Mouse (Mus musculus) heart, embryonic 15.5 days (tissue): ENCODE data around the gene Lrrc7. TPM values are rescaled to one million over a fixed set of nuclear protein-coding genes. Genes with fewer than 3 reads are reported as not detected.

ENCODE experiments used
- ATAC-seq: fragments of 200-750 bp; cut with Nextera tagmentation; replicated peaks from 2 replicates; pipeline ENCODE4 v1.8.0; 2017; ENCODE audit warnings: low read depth, moderate TSS enrichment; ENCODE audit not compliant: insufficient number of reproducible peaks, insufficient read depth, low FRiP score
- H3K27ac ChIP-seq: fragments of 300-500 bp; sonication (generic); 2 replicates; pipeline ENCODE4 v1.5.1; 2015; ENCODE audit warnings: mild to moderate bottlenecking, inconsistent platforms
- H3K27me3 ChIP-seq: fragments of 300-500 bp; sonication (generic); 2 replicates; pipeline ENCODE4 v1.6.1; 2015; ENCODE audit warnings: inconsistent platforms
- H3K36me3 ChIP-seq: fragments of 300-500 bp; sonication (generic); 2 replicates; pipeline ENCODE4 v1.6.1; 2015; ENCODE audit warnings: mild to moderate bottlenecking, inconsistent platforms
- H3K4me1 ChIP-seq: fragments of 300-500 bp; sonication (generic); replicated peaks from 2 replicates; pipeline ENCODE4 v1.6.1; 2015; ENCODE audit warnings: inconsistent platforms
- H3K4me2 ChIP-seq: fragments of 300-500 bp; sonication (generic); 2 replicates; pipeline ENCODE4 v1.6.1; 2015; ENCODE audit warnings: inconsistent platforms, mild to moderate bottlenecking, moderate library complexity
- H3K4me3 ChIP-seq: fragments of 300-500 bp; sonication (generic); 2 replicates; pipeline ENCODE4 v1.5.1; 2015; ENCODE audit warnings: mild to moderate bottlenecking, inconsistent platforms
- H3K9ac ChIP-seq: fragments of 300-500 bp; sonication (generic); 2 replicates; pipeline ENCODE4 v1.6.1; 2015; ENCODE audit warnings: mild to moderate bottlenecking, inconsistent platforms
- H3K9me3 ChIP-seq: fragments of 300-500 bp; sonication (generic); replicated peaks from 2 replicates; pipeline ENCODE4 v1.6.1; 2016; ENCODE audit warnings: inconsistent platforms
- WGBS: fragments of 180-500 bp; shearing (Covaris S2); methylation state at CpG from one replicate; pipeline ENCODE4 v1.1.7; 2015; ENCODE audit warnings: mixed read lengths; 5-methylcytosine and 5-hydroxymethylcytosine counted together
- polyA plus RNA-seq: library from polyadenylated mRNA; unstranded; fragments of >200 nt; fragmentation: Nextera tagmentation; extraction: Ambion mirVana; gene quantifications from 2 replicates; pipeline ENCODE4 v1.2.1, GENCODE M21; 2015

Gene Lrrc7
- polyA plus RNA-seq, 1 experiment from 2014 or later, result 0.08 TPM

DNA sequence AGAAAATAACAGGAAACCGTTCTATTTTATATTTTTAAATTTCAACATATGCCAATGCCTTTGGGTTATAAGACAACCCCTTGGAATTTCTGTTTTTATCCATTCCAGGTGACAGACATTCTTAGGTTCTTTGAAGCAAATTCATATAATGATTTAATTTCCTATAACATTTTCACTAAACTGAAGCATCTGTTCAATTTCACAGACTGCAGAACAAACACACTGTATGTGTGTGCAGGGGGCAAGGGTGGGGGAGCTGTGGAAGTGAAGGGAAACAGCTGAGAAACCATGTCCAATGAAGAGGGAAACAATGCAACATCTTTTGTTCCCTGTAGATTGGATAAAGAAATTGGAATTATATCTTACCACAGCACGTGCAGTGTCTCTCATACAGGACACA is 29.2 kb downstream of the Lrrc7 start:
- H3K9ac ChIP-seq, result no peak overlapping the region
- 67% methylated on average over 2 of the region's 2 CpGs for WGBS
- no peaks in the 10 kb centered on the region for H3K4me1 ChIP-seq
- H3K36me3 ChIP-seq, result no peaks in the 10 kb centered on the region
- no peak overlapping the region for H3K4me2 ChIP-seq
- no peaks in the 10 kb centered on the region for H3K27me3 ChIP-seq
- no peaks in the 10 kb centered on the region for H3K9me3 ChIP-seq
- ATAC-seq, result no peak
- no peak overlapping the region for H3K27ac ChIP-seq
- no peak overlapping the region for H3K4me3 ChIP-seq

DNA sequence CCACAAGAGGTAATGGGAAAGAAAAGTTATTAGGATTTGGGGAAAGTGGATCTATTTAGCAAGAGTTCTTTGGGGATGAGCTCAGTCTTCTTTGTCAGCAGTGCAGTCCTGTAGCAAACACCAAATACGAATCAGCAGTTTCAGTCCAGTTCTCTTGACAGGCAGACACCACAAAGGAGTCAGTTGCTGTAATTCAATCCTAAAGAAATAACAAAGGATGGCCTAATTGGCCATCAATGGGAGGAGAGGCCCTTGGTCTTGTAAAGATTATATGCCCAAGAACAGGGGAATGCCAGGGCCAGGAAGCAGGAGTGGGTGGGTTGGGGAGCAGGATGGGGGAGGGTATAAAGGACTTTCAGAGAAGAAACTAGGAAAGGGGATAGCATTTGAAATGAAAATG is 33.5 kb downstream of the Lrrc7 start:
- Histone ChIP-seq H3K9me3 (no peaks in the 10 kb centered on the region), H3K4me3 (no peak overlapping the region), H3K27ac (no peak overlapping the region), H3K36me3 (no peaks in the 10 kb centered on the region), H3K9ac (no peak overlapping the region), H3K4me2 (no peak overlapping the region), H3K4me1 (no peaks in the 10 kb centered on the region), H3K27me3 (no peaks in the 10 kb centered on the region)
- 72% methylated on average over 1 of the region's 1 CpGs for WGBS
- ATAC-seq, result no peak

- H3K4me2 ChIP-seq, result no peak overlapping the region
- 68% methylated on average over 1 of the region's 1 CpGs for WGBS
- no peaks in the 10 kb centered on the region for H3K9me3 ChIP-seq
- H3K4me3 ChIP-seq, result no peak overlapping the region
- no peaks in the 10 kb centered on the region for H3K4me1 ChIP-seq
- H3K9ac ChIP-seq, result no peak overlapping the region
- no peaks in the 10 kb centered on the region for H3K36me3 ChIP-seq
- ATAC-seq, result no peak
- no peaks in the 10 kb centered on the region for H3K27me3 ChIP-seq
- H3K27ac ChIP-seq, result no peak overlapping the region
Observed at GRCm38 (mm10) chr3:158493730-158494129, 68.3 kb downstream of the Lrrc7 start.

GRCm38 (mm10) chr3:158479677-158480076 is 82.3 kb downstream of the Lrrc7 start:
- 68% methylated on average over 2 of the region's 2 CpGs for WGBS
- no peak for ATAC-seq
- H3K9me3 ChIP-seq, result no peaks in the 10 kb centered on the region
- no peaks in the 10 kb centered on the region for H3K4me1 ChIP-seq
- no peaks in the 10 kb centered on the region for H3K27me3 ChIP-seq
- no peaks in the 10 kb centered on the region for H3K36me3 ChIP-seq
- no peak overlapping the region for H3K27ac ChIP-seq
- no peak overlapping the region for H3K9ac ChIP-seq
- no peak overlapping the region for H3K4me2 ChIP-seq
- no peak overlapping the region for H3K4me3 ChIP-seq

DNA sequence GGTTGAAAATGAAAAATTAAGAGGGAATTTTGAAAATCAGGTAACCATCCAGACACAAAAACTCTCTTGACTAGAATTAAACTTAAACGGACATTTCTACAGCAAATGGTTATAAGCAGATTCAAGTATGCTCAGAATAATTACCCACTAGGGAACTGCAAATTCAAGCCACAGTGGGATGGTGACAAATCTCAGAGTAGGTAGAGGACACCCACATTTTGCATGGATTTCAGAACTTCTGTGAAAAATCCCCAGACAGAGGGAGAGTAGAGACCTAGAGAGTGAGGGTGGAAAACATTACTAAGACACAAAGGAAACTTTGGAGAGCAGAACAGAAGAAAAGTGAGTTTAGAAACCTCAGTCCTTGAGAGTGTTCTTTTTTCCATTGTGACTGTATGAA is 161.4 kb downstream of the Lrrc7 start:
- no peaks in the 10 kb centered on the region for H3K36me3 ChIP-seq
- no peak overlapping the region for H3K9ac ChIP-seq
- no peaks in the 10 kb centered on the region for H3K27me3 ChIP-seq
- no peak overlapping the region for H3K27ac ChIP-seq
- no peak overlapping the region for H3K4me3 ChIP-seq
- WGBS, result 67% methylated on average over 1 of the region's 1 CpGs
- H3K4me2 ChIP-seq, result no peak overlapping the region
- no peaks in the 10 kb centered on the region for H3K9me3 ChIP-seq
- H3K4me1 ChIP-seq, result no peaks in the 10 kb centered on the region
- no peak for ATAC-seq

DNA sequence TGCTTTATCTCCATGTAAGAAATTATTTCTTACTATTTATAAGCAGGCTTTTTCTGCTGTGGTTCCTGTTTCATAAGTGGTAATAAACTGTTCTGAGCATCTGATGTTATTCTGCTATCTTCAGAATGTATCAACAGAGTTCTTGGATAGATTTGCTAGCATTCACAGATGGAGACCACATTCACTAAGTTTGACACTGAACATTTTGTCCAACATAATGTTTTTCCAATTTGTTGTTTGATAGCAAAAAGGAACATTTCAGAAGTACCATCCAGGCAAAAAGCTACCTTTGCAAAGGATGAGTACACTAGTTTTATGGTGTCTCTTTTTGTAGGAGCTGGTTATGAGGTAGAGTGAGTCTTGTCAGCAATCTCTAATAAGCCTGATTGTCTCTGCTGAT is 170.5 kb downstream of the Lrrc7 start:
- no peak for ATAC-seq
- no peak overlapping the region for H3K4me2 ChIP-seq
- H3K4me3 ChIP-seq, result no peak overlapping the region

GRCm38 (mm10) chr3:158388076-158388454 is 174.0 kb downstream of the Lrrc7 start:
- Histone ChIP-seq H3K27me3 (no peaks in the 10 kb centered on the region), H3K4me3 (no peak overlapping the region), H3K9ac (no peak overlapping the region), H3K36me3 (no peaks in the 10 kb centered on the region), H3K9me3 (no peaks in the 10 kb centered on the region), H3K4me2 (no peak overlapping the region), H3K27ac (no peak overlapping the region), H3K4me1 (no peaks in the 10 kb centered on the region)
- ATAC-seq, result no peak
- 39% methylated on average over 2 of the region's 2 CpGs for WGBS

More for the DNA sequence above, 170.5 kb downstream of the Lrrc7 start:
- no peak overlapping the region for H3K9ac ChIP-seq
- H3K4me1 ChIP-seq, result no peaks in the 10 kb centered on the region
- H3K9me3 ChIP-seq, result no peaks in the 10 kb centered on the region
- no peaks in the 10 kb centered on the region for H3K27me3 ChIP-seq
- H3K36me3 ChIP-seq, result no peaks in the 10 kb centered on the region
- no peak overlapping the region for H3K27ac ChIP-seq

DNA sequence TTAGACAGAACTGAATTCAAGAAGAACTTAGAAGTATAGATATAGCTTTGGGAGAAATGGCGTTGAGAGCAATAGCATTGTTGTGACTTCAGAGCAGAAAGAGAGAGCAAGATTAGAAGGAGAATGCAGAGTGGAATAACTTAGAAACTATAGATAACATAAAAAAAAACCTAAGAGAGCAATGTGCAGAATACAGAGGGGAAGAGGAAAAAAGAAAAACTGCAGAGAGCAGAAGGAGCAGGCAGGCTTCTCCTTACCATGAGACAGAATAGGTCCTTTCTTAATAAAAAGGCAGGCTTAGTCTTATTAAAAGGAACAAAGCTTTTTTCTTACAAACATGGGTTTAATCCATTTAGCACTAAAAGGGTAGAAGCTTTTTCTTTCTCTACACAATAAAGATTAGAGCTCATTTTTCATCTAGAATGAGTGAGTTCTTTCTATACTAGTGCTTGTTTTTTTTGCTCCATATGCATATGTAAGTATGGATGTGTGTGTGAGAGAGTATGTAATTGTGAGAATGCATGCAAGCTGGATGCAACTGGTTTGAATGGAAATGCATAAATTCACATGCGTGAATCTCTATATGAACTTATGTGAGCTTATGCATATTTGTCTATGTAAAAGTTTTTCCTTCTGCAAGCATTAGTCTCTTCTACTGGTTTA is 174.5 kb downstream of the Lrrc7 start:
- H3K27ac ChIP-seq, result no peak overlapping the region
- H3K9me3 ChIP-seq, result no peaks in the 10 kb centered on the region
- H3K4me1 ChIP-seq, result no peaks in the 10 kb centered on the region
- no peak overlapping the region for H3K9ac ChIP-seq
- H3K4me3 ChIP-seq, result no peak overlapping the region
- WGBS, result 56% methylated on average over 2 of the region's 2 CpGs
- no peaks in the 10 kb centered on the region for H3K27me3 ChIP-seq
- no peaks in the 10 kb centered on the region for H3K36me3 ChIP-seq
- no peak overlapping the region for H3K4me2 ChIP-seq
- ATAC-seq, result no peak

- Histone ChIP-seq H3K9ac (no peak overlapping the region), H3K27me3 (no peaks in the 10 kb centered on the region), H3K27ac (no peak overlapping the region), H3K4me3 (no peak overlapping the region), H3K4me2 (no peak overlapping the region), H3K4me1 (no peaks in the 10 kb centered on the region), H3K9me3 (no peaks in the 10 kb centered on the region), H3K36me3 (no peaks in the 10 kb centered on the region)
- 31% methylated on average over 1 of the region's 1 CpGs for WGBS
- ATAC-seq, result no peak
Observed at GRCm38 (mm10) chr3:158386848-158387247, 175.2 kb downstream of the Lrrc7 start.

DNA sequence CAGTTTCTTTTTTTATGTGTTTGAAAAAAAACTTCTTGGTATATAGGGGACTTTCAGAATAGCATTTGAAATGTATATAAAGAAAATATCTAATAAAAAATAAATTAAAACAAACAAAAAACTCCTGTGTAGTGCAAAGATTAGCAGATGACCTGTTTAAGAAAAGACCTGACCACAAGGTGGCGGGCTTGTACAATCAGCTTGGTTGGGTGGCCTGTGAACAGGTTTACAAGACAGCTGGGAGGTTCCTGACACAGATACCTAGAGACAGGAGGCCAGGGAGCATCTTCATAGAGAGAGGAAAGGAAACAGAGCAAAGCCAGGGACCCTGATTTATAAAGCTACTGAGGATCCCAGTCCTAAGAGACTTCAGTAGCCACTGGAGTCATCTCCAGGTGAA is 186.1 kb downstream of the Lrrc7 start:
- H3K4me1 ChIP-seq, result no peaks in the 10 kb centered on the region
- WGBS, result 3% methylated on average over 1 of the region's 1 CpGs
- ATAC-seq, result no peak

DNA sequence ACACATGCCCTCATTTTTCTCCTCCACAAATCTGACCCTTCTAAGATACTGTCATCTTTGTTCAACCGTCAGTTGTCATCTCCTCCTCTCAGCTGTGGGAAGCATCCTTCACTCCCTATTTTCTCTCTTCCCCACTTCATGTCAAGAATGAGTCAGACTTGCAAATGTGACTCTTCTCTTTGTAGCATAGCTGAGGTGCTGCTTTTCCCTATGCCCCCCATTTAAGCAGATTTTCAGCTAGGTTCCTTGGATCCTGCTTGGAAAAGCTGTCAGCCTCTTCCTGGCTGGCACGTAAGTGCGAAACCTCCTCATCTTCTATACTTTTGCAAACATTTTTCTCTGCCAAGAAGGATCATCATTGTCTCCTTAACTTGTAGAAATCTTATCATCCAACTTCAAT is 192.9 kb downstream of the Lrrc7 start:
- Histone ChIP-seq H3K4me2 (no peak overlapping the region), H3K4me3 (no peak overlapping the region), H3K9ac (no peak overlapping the region), H3K4me1 (no peaks in the 10 kb centered on the region), H3K27me3 (no peaks in the 10 kb centered on the region), H3K27ac (no peak overlapping the region), H3K9me3 (no peaks in the 10 kb centered on the region), H3K36me3 (no peaks in the 10 kb centered on the region)
- no peak for ATAC-seq
- 72% methylated on average over 3 of the region's 3 CpGs for WGBS

More for the DNA sequence above, 186.1 kb downstream of the Lrrc7 start:
- H3K4me2 ChIP-seq, result no peak overlapping the region
- H3K36me3 ChIP-seq, result no peaks in the 10 kb centered on the region
- H3K9me3 ChIP-seq, result no peaks in the 10 kb centered on the region
- H3K27ac ChIP-seq, result no peak overlapping the region
- no peak overlapping the region for H3K4me3 ChIP-seq
- no peak overlapping the region for H3K9ac ChIP-seq
- no peaks in the 10 kb centered on the region for H3K27me3 ChIP-seq

- no peaks in the 10 kb centered on the region for H3K36me3 ChIP-seq
- ATAC-seq, result no peak
- no peaks in the 10 kb centered on the region for H3K4me1 ChIP-seq
- no peak overlapping the region for H3K4me3 ChIP-seq
- H3K4me2 ChIP-seq, result no peak overlapping the region
- no peaks in the 10 kb centered on the region for H3K27me3 ChIP-seq
- no peak overlapping the region for H3K9ac ChIP-seq
- H3K9me3 ChIP-seq, result no peaks in the 10 kb centered on the region
- H3K27ac ChIP-seq, result no peak overlapping the region
- 60% methylated on average over 3 of the region's 3 CpGs for WGBS
Observed at GRCm38 (mm10) chr3:158365801-158366200, 196.2 kb downstream of the Lrrc7 start.
